Comparison of ENCODE assay signal across 8 mouse cellular contexts in the genomic region with DNA sequence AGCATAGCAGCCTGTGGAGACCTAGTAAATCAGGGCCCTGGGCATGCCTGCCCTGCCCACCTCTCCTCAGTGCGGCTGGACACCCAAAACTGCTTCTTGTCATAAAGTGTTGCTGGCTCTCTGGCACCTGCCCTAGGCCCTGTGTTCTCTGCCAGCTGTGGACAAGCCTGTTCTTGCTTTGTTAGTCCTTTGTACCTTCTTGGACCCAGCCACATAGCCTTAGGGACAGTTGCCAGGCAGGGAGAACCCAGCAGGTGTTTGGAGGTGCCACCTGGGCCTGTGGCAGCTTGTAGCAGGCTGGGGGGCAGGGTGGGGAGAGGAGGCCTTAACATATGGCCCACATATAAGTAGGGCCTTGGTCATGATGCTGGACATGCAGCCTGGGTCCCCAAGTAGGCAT.
DNase-seq lines count a peak whose midpoint lies in the region; ATAC-seq and TF ChIP-seq lines count a peak whose summit lies in the region.
"Had no signal": no experiment of that assay in that cellular context is flagged by ENCODE, and none has a peak within 500 bp of the region (broad histone marks: within the 10 kb centered on the region; RNA-seq: fewer than 3 reads in every experiment).

No protein-coding gene starts in this region.

- H3K27me3 ChIP-seq in megakaryocyte, embryonic 14.5 days (replicated peaks), result no peaks in the 10 kb centered on the region
- no peaks in the 10 kb centered on the region for H3K27me3 ChIP-seq in forebrain, embryonic 15.5 days
- H3K27me3 ChIP-seq in limb, embryonic 13.5 days, result peaks cover 3% of the 10 kb centered on the region; the same call in 1 of the 2 replicates
- no peaks in the 10 kb centered on the region for H3K27me3 ChIP-seq in stomach, postnatal 0 days (ENCODE audit: control insufficient read depth, insufficient read depth, low read length)

- intact Hi-C loops in left cerebral cortex, adult 2 months (cut with DNase I), result no loop called here

- H3K4me3 ChIP-seq in megakaryocyte, embryonic 14.5 days (replicated peaks), result peak overlapping the region; percentile 59
- no peak overlapping the region for H3K4me3 ChIP-seq in forebrain, embryonic 15.5 days
- H3K4me3 ChIP-seq in limb, embryonic 13.5 days, result no peak overlapping the region
- no peak overlapping the region for H3K4me3 ChIP-seq in stomach, postnatal 0 days (ENCODE audit: low read depth, low read length)
- no peak overlapping the region for H3K4me3 ChIP-seq in left cerebral cortex, adult 2 months

- DNase-seq in stomach, postnatal 0 days (ENCODE audit: low spot score), result no peak
- no peak for DNase-seq in left cerebral cortex, adult 2 months (ENCODE audit: extremely low spot score in 1 of 2, low spot score in 2 of 2)
- DNase-seq: layer of hippocampus, postnatal 36 days had no signal

- TF ChIP-seq EP300 in stomach, postnatal 0 days (optimal IDR thresholded peaks at IDR 0.05), result no peak

- H3K9me3 ChIP-seq in megakaryocyte, embryonic 14.5 days, result no peaks in the 10 kb centered on the region
- no peaks in the 10 kb centered on the region for H3K9me3 ChIP-seq in forebrain, embryonic 15.5 days
- H3K9me3 ChIP-seq in limb, embryonic 13.5 days, result no peaks in the 10 kb centered on the region
- H3K9me3 ChIP-seq in stomach, postnatal 0 days (ENCODE audit: control insufficient read depth, low read length), result no peaks in the 10 kb centered on the region

- no peak for ATAC-seq in megakaryocyte, adult 5-6 weeks (ENCODE audit: poor library complexity, severe bottlenecking)
- no peak; the same call in 1 of the 2 replicates for ATAC-seq in forebrain, embryonic 15.5 days (replicated peaks)
- ATAC-seq in limb, embryonic 13.5 days (ENCODE audit: low FRiP score, low read depth), result no peak
- no peak for ATAC-seq in stomach, postnatal 0 days (ENCODE audit: low FRiP score, low TSS enrichment)
- ATAC-seq in megakaryocyte-erythroid progenitor cell, adult 5-6 weeks (replicated peaks; ENCODE audit: low FRiP score, low TSS enrichment, poor library complexity, severe bottlenecking), result no peak

- no peak overlapping the region for H3K9ac ChIP-seq in forebrain, embryonic 15.5 days (replicated peaks)
- 0 out of 2 replicates have a peak overlapping the region, but pooled peaks have one; percentile 6 for H3K9ac ChIP-seq in limb, embryonic 13.5 days
- H3K9ac ChIP-seq in stomach, postnatal 0 days (ENCODE audit: low read length), result peak overlapping the region; percentile 23; the same call in 1 of the 2 replicates

- no peak overlapping the region for H3K4me2 ChIP-seq in forebrain, embryonic 15.5 days (replicated peaks)
- H3K4me2 ChIP-seq in limb, embryonic 13.5 days (replicated peaks), result no peak overlapping the region
- no peak overlapping the region for H3K4me2 ChIP-seq in stomach, postnatal 0 days (replicated peaks; ENCODE audit: low read depth)

- no peak for TF ChIP-seq CTCF in stomach, postnatal 0 days (IDR thresholded peaks at IDR 0.05; ENCODE audit: low read depth)
- TF ChIP-seq CTCF in left cerebral cortex, adult 2 months (IDR thresholded peaks at IDR 0.05), result no peak

- H3K36me3 ChIP-seq in megakaryocyte, embryonic 14.5 days (replicated peaks; ENCODE audit: low read length), result no peaks in the 10 kb centered on the region
- H3K36me3 ChIP-seq in forebrain, embryonic 15.5 days, result no peaks in the 10 kb centered on the region
- H3K36me3 ChIP-seq in limb, embryonic 13.5 days, result no peaks in the 10 kb centered on the region
- H3K36me3 ChIP-seq in stomach, postnatal 0 days (ENCODE audit: control insufficient read depth, insufficient read depth, low read length), result no peaks in the 10 kb centered on the region

- peak overlapping the region; percentile 41 for H3K27ac ChIP-seq in forebrain, embryonic 15.5 days (replicated peaks)
- peak overlapping the region; percentile 39; the same call in 1 of the 2 replicates for H3K27ac ChIP-seq in limb, embryonic 13.5 days
- peak overlapping the region; percentile 77 for H3K27ac ChIP-seq in stomach, postnatal 0 days (replicated peaks)
- no peak overlapping the region for H3K27ac ChIP-seq in left cerebral cortex, adult 2 months

- 71% methylated on average over 1 of the region's 1 CpGs for WGBS in forebrain, embryonic 15.5 days
- 22% methylated on average over 1 of the region's 1 CpGs for WGBS in limb, embryonic 13.5 days
- WGBS in stomach, postnatal 0 days, result 58% methylated on average over 1 of the region's 1 CpGs

- H3K4me1 ChIP-seq in megakaryocyte, embryonic 14.5 days, result peaks cover 100% of the 10 kb centered on the region
- peaks cover 59% of the 10 kb centered on the region for H3K4me1 ChIP-seq in forebrain, embryonic 15.5 days
- H3K4me1 ChIP-seq in limb, embryonic 13.5 days, result peaks cover 70% of the 10 kb centered on the region
- peaks cover 19% of the 10 kb centered on the region for H3K4me1 ChIP-seq in stomach, postnatal 0 days (replicated peaks; ENCODE audit: control insufficient read depth, insufficient read depth)
